Mouse (Mus musculus) heart, postnatal 0 days (tissue): ENCODE data around the gene Elobl. TPM values are rescaled to one million over a fixed set of nuclear protein-coding genes. Genes with fewer than 3 reads are reported as not detected.

Experiments
- ATAC-seq: fragments of 200-750 bp; cut with Nextera tagmentation; 2 replicates; pipeline ENCODE4 v1.8.0; 2017; ENCODE audit warnings: low read depth, moderate number of reproducible peaks, moderate library complexity; ENCODE audit not compliant: insufficient read depth
- DNase-seq: peaks from one replicate; pipeline ENCODE4 v3.0.0-alpha.2; 2016; ENCODE audit warnings: low spot score
- H3K27ac ChIP-seq: fragments of 300-500 bp; sonication (generic); 2 replicates; pipeline ENCODE4 v1.5.1; 2014; ENCODE audit warnings: low read depth, mild to moderate bottlenecking
- H3K27me3 ChIP-seq: fragments of 300-500 bp; sonication (generic); 2 replicates; pipeline ENCODE4 v1.6.1; 2014; ENCODE audit warnings: low read length, mixed read lengths; ENCODE audit not compliant: control insufficient read depth, insufficient read depth
- H3K36me3 ChIP-seq: fragments of 300-500 bp; sonication (generic); replicated peaks from 2 replicates; pipeline ENCODE4 v1.6.1; 2014; ENCODE audit warnings: low read length, mixed read lengths; ENCODE audit not compliant: control insufficient read depth, insufficient read depth
- H3K4me1 ChIP-seq: fragments of 300-500 bp; sonication (generic); 2 replicates; pipeline ENCODE4 v1.6.1; 2014; ENCODE audit warnings: antibody characterized with exemption; ENCODE audit not compliant: control insufficient read depth, insufficient read depth
- H3K4me2 ChIP-seq: fragments of 300-500 bp; sonication (generic); 2 replicates; pipeline ENCODE4 v1.6.1; 2014; ENCODE audit warnings: low read depth, mild to moderate bottlenecking, low read length, moderate library complexity
- H3K4me3 ChIP-seq: fragments of 300-500 bp; sonication (generic); 2 replicates; pipeline ENCODE4 v1.5.1; 2014; ENCODE audit warnings: low read depth, low read length
- H3K9ac ChIP-seq: fragments of 300-500 bp; sonication (generic); replicated peaks from 2 replicates; pipeline ENCODE4 v1.6.1; 2014; ENCODE audit warnings: low read depth, low read length, mixed read lengths
- H3K9me3 ChIP-seq: fragments of 300-500 bp; sonication (generic); replicated peaks from 2 replicates; pipeline ENCODE4 v1.6.1; 2016; ENCODE audit warnings: low read length; ENCODE audit not compliant: control insufficient read depth
- CTCF ChIP-seq: IDR thresholded peaks from 2 replicates; pipeline ENCODE4 v1.5.1; 2016; ENCODE audit warnings: antibody characterized with exemption, control low read depth, low read depth
- EP300 ChIP-seq: IDR thresholded peaks from 2 replicates; pipeline ENCODE4 v1.6.1; 2016; ENCODE audit warnings: antibody characterized with exemption, low read depth
- WGBS: fragments of 180-500 bp; shearing (Covaris S2); extraction: QIAGEN DNeasy Blood & Tissue Kit; methylation state at CpG from one replicate; pipeline ENCODE4 v1.1.7; 2014; 5-methylcytosine and 5-hydroxymethylcytosine counted together
- polyA plus RNA-seq: library from polyadenylated mRNA; unstranded; fragments of >200 nt; fragmentation: Nextera tagmentation; extraction: Ambion mirVana; gene quantifications from 2 replicates; pipeline ENCODE4 v1.2.1, GENCODE M21; 2015
- total RNA-seq: library from RNA; depleted of rRNA; stranded (reverse); fragments of >200 nt; gene quantifications from 2 replicates; pipeline ENCODE4 v1.2.3, GENCODE M21; 2014; ENCODE audit warnings: low replicate concordance

The Elobl gene
- total and polyA plus RNA-seq, 2 experiments from 2014 or later = not detected

GRCm38 (mm10) chr11:88996427-88996826 is 29.7 kb upstream of the Elobl start:
- Histone ChIP-seq H3K36me3 (no peaks in the 10 kb centered on the region), H3K9ac (no peak overlapping the region), H3K27ac (peak overlapping the region; percentile 77), H3K27me3 (no peaks in the 10 kb centered on the region), H3K4me3 (no peak overlapping the region), H3K4me2 (no peak overlapping the region; the same call in 1 of the 2 replicates), H3K9me3 (no peaks in the 10 kb centered on the region), H3K4me1 (peaks cover 19% of the 10 kb centered on the region)
- ATAC-seq (peak; percentile 5; the same call in 1 of the 2 replicates), DNase-seq (peak; percentile 81)
- WGBS = 32% methylated on average over 7 of the region's 7 CpGs
- no peak for TF ChIP-seq CTCF
- peak; percentile 86 for TF ChIP-seq EP300

GRCm38 (mm10) chr11:88995616-88996015 is 28.9 kb upstream of the Elobl start:
- WGBS = 81% methylated on average over 2 of the region's 2 CpGs
- no peak overlapping the region for H3K4me2 ChIP-seq

GRCm38 (mm10) chr11:88994492-88994891 is 27.8 kb upstream of the Elobl start:
- TF ChIP-seq EP300 (no peak), CTCF (no peak)
- ATAC-seq = no peak
- Histone ChIP-seq H3K4me2 (no peak overlapping the region), H3K9me3 (no peaks in the 10 kb centered on the region), H3K4me3 (no peak overlapping the region), H3K9ac (no peak overlapping the region), H3K27me3 (no peaks in the 10 kb centered on the region), H3K4me1 (0 out of 2 replicates have a peak, but pooled peaks cover 9% of the 10 kb centered on the region), H3K27ac (no peak overlapping the region), H3K36me3 (peaks cover 7% of the 10 kb centered on the region; the same call in 1 of the 2 replicates)
- WGBS = 83% methylated on average over 7 of the region's 7 CpGs
- DNase-seq = no peak

More at GRCm38 (mm10) chr11:88995616-88996015, 28.9 kb upstream of the Elobl start:
- Histone ChIP-seq H3K27ac (peak overlapping the region; percentile 77), H3K9me3 (no peaks in the 10 kb centered on the region), H3K4me3 (no peak overlapping the region), H3K27me3 (no peaks in the 10 kb centered on the region), H3K9ac (no peak overlapping the region), H3K4me1 (peaks cover 12% of the 10 kb centered on the region; the same call in 1 of the 2 replicates), H3K36me3 (peaks cover 5% of the 10 kb centered on the region; the same call in 1 of the 2 replicates)
- no peak for DNase-seq
- ATAC-seq = no peak
- TF ChIP-seq CTCF (no peak), EP300 (no peak)

GRCm38 (mm10) chr11:88993625-88994024 is 26.9 kb upstream of the Elobl start:
- no peaks in the 10 kb centered on the region for H3K27me3 ChIP-seq
- peak overlapping the region; percentile 40; the same call in 1 of the 2 replicates for H3K27ac ChIP-seq
- H3K36me3 ChIP-seq = peaks cover 7% of the 10 kb centered on the region; the same call in 1 of the 2 replicates
- peak; percentile 55 for ATAC-seq
- WGBS = 16% methylated on average over 5 of the region's 5 CpGs
- 0 out of 2 replicates have a peak, but pooled peaks cover 9% of the 10 kb centered on the region for H3K4me1 ChIP-seq
- no peak overlapping the region for H3K4me3 ChIP-seq
- peak; percentile 79 for DNase-seq
- no peaks in the 10 kb centered on the region for H3K9me3 ChIP-seq
- H3K4me2 ChIP-seq = no peak overlapping the region
- TF ChIP-seq CTCF (peak; percentile 75), EP300 (no peak; the same call in 1 of the 2 replicates)
- no peak overlapping the region for H3K9ac ChIP-seq

GRCm38 (mm10) chr11:88993186-88993585 is 26.5 kb upstream of the Elobl start:
- Histone ChIP-seq H3K9ac (no peak overlapping the region), H3K4me2 (no peak overlapping the region), H3K4me1 (0 out of 2 replicates have a peak, but pooled peaks cover 9% of the 10 kb centered on the region), H3K9me3 (no peaks in the 10 kb centered on the region), H3K27ac (no peak overlapping the region), H3K4me3 (no peak overlapping the region), H3K36me3 (peaks cover 10% of the 10 kb centered on the region; the same call in 1 of the 2 replicates), H3K27me3 (no peaks in the 10 kb centered on the region)
- WGBS = 43% methylated on average over 7 of the region's 7 CpGs
- DNase-seq (no peak), ATAC-seq (no peak)
- no peak for TF ChIP-seq EP300
- no peak for TF ChIP-seq CTCF

- H3K36me3 ChIP-seq = peaks cover 28% of the 10 kb centered on the region
- H3K4me1 ChIP-seq = no peaks in the 10 kb centered on the region
- no peak overlapping the region for H3K9ac ChIP-seq
- H3K27ac ChIP-seq = no peak overlapping the region
- WGBS = 52% methylated on average over 5 of the region's 5 CpGs
- H3K27me3 ChIP-seq = no peaks in the 10 kb centered on the region
- no peak overlapping the region for H3K4me3 ChIP-seq
- TF ChIP-seq CTCF (peak; percentile 63), EP300 (no peak)
- no peaks in the 10 kb centered on the region for H3K9me3 ChIP-seq
- peak; percentile 78 for ATAC-seq
- DNase-seq = no peak
- H3K4me2 ChIP-seq = no peak overlapping the region
Measured at GRCm38 (mm10) chr11:88989530-88989929, 22.8 kb upstream of the Elobl start.
